Mouse (Mus musculus) heart, postnatal 0 days (tissue): ENCODE results near the gene Gm10518.

Source experiments
- CTCF ChIP-seq: IDR thresholded peaks from 2 replicates; pipeline ENCODE4 v1.5.1; 2016; ENCODE audit warnings: antibody characterized with exemption, control low read depth, low read depth
- EP300 ChIP-seq: IDR thresholded peaks from 2 replicates; pipeline ENCODE4 v1.6.1; 2016; ENCODE audit warnings: antibody characterized with exemption, low read depth

GRCm38 (mm10) chr1:179845832-179846499 is 42.8 kb downstream of the Gm10518 start:
- no peak for TF ChIP-seq CTCF
- TF ChIP-seq EP300: no peak
